Mouse (Mus musculus) heart, postnatal 36 days (tissue): ENCODE data around the gene Pbp2. TPM values are rescaled to one million over a fixed set of nuclear protein-coding genes. Genes with fewer than 3 reads are reported as not detected.

Experiments
- DNase-seq, 2 experiments: peaks; one replicate each; pipeline ENCODE4 v3.0.0; 2021 to 2022
- intact Hi-C: fragments of 180-260 bp; cut with DNase I; formaldehyde crosslinking; loops from one replicate; pipeline ENCODE4 v1.15.1; 2025
- total RNA-seq, 2 experiments: library from RNA; stranded (reverse); gene quantifications; 2 replicates each; pipeline ENCODE4 v1.2.3; 2021

The Pbp2 gene
- total RNA-seq, 2 experiments from 2014 or later: not detected

DNA sequence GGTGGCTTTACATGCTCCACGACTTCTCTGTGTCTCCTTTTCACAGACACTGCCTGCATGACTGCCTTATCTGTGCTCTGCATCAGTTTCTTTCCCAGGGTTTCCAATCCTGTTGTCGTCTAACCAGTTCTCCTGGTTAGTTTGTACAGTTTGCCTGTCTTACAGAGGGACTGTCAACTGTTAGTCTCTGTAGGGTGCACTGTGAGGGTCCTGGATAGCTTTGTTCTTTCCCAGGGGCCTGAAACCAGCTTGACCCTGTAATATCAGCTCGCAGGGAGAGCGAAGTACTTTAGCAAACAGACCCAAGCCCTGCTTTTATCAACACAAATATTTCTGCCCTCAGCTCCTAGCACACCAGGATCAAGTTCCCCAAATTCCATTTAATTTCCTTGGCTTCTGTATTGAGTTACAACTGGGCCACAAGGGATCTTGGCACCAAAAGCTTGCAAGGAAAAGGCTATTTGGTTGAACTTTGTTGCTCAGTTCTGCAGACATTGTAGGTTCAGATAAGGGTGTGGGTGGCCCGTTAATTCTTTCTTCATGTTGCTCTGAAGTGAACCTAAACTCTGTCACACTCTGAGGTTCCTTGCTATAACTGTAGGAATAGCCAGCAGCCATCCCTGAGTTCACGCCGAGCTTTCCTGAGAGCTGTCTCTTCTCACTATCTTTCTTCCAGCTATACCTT lies 5.5 kb downstream of the Pbp2 start:
- intact Hi-C loops: no loop called here
- no peak for DNase-seq

DNA sequence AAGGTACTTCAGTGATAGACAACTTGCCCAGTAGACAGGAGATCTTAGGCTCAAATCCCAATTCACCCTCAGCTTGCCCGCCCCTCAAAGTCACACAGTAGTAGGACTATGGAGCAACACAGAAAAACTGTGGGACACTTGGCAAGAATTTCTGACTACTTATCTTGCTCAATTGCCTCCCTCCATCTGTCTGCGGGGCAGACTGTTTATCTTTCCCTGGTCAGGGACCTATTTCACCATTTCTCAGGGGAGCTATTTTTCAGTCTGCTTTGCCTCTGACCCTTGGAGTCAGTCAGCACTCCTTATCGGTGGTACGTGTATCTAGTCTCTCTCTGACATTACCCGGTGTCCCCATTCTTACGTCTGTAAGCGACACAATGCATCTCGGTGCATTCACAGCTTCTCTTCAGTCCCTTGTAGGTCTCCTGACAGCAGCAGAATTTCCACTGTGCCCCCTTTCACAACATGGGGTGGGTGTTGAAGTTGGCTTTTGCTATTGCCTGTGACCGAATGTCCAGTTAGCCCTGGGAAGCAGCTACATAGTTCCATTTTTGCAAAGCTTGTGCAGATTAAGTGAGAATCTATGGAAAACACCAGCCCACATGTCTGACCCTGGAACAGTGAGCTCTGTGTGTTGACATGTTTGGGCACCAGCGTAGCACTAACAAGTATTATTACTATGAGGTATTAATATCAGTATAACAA lies 7.6 kb downstream of the Pbp2 start:
- intact Hi-C loops: no loop called here
- no peak for DNase-seq

- no peak for DNase-seq
- intact Hi-C loops: no loop called here
These were observed 9.7 kb downstream of the Pbp2 start for GRCm38 (mm10) chr6:135300469-135300868.

GRCm38 (mm10) chr6:135299024-135299550 lies 11.1 kb downstream of the Pbp2 start:
- intact Hi-C loops: loop anchor here (5.0 kb wide), 1 partner anchor 78 kb away; no protein-coding TSS in a partner anchor

DNA sequence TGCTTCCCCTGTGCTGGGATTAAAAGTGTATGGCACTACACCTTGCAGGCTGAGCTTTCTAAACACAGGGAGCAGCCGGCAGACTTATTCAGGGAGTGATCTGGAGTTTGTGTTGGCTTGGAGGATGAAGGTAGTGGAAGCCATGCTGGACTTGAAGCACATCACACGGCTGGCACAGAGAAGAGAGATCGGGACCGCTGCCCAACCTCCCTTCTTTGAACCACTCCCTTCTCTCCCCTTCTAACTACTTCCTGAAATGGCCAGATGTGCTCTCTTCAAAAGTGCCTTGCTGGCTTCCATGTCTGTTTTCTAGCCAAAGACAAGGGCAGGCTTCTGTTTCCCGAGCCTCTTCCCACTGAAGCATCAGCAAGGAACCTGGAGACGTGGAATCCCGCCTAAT lies 12.6 kb downstream of the Pbp2 start:
- intact Hi-C loops: loop anchor here (5.0 kb wide), 1 partner anchor 80 kb away; no protein-coding TSS in a partner anchor

More at GRCm38 (mm10) chr6:135299024-135299550, 11.1 kb downstream of the Pbp2 start:
- no peak for DNase-seq

DNA sequence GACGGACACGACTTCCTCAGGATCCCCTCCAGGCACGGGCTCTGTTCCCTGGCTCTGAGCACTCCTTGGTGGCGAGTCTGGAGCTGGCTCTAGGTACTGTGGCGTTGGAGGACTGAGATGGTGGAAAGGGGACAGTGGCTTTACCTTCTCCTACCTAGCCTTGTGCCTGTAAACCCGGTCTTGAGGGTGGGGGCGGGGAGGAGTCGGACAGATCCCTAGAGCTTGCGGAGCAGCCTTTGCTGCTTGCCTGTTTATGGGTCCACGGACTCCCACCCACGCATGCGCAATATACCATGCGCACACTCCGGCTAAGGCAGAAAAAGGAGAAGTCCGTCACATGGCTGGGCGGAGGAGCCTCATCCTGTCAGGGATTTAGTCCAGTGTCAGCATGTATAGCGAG lies 13.9 kb downstream of the Pbp2 start:
- intact Hi-C loops: loop anchor here (5.0 kb wide), 1 partner anchor 81 kb away; no protein-coding TSS in a partner anchor
- peak; percentile 35 to 39 for DNase-seq

More for the DNA sequence above, 12.6 kb downstream of the Pbp2 start:
- peak in 1 of 2 experiments; percentile 24 for DNase-seq

DNA sequence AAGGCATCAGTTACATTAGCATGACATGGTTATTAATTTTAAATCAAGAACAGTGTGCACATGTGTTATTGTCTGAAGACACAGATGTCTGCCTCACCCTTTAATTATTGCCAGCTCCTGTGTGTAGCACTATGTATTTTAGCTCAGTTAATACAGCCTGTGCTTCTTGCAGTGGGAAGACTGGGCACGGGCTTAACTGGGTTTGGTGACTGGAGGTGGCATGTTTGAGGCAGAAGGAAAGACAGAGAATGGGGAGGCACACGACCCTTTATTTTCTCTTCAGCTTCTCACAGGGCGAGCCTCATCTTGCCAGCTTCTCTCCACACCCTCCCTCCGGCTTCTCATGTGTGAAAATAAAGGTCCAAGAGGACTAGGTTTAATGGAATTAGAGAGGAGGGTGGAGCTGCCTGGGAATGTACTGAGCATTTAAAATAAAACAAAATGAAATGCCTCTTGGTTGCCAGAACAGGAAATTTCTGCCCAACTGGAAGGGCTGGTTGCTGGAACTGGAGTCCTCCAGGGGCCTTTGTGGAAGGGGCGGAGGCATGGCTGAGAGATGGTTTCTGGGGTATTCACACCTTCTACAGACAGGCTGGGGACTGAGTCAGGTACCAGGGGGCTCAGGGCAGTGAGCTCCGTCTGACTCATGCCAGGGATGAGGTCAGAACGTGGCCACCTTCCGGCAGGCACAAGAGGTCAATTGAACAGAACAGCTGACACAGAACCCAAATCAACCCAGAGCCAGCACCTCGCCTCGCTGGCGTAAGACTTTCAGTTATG lies 14.9 kb downstream of the Pbp2 start:
- intact Hi-C loops: loop anchor here (5.0 kb wide), 1 partner anchor 82 kb away; no protein-coding TSS in a partner anchor

DNA sequence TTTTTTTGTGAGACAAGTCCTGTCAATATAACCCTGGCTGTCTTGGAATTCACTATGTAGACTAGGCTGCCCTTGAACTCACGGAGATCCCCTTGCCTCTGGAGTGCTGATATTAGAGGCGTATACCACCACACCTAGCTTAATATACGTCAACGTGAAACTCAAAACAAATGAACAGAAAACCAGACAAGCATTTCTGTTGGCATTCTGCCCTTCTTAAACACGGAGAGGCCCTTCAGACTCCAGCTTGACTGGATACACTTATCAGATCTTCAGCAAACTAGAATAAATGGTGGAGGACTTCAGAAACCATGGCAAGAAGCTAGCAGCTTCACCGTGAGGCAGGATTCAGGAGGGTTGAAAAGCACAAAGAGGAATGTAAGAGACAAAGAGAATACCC lies 16.1 kb downstream of the Pbp2 start:
- DNase-seq: no peak
- intact Hi-C loops: no loop called here

More for the DNA sequence above, 14.9 kb downstream of the Pbp2 start:
- DNase-seq: peak in 1 of 2 experiments; percentile 18

DNA sequence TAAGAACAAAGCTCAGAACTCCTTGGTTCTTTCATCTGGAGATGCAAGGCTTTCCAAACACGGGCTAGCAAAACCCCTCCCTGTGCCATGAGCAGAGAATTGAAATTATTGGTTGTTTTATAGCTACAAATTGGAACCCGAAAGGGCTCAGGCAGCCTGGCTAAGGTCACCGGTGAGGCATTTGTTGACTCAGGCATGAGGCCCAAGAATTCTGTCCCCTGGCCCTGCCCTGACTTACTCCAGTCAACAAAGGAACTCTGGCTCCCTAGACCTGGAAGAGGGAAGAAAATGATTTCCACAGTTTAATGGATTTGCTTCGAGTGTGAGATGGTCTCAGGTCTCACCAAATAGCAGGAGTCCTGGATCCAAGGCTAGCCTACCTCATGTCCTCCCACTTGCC lies 17.8 kb downstream of the Pbp2 start:
- intact Hi-C loops: no loop called here
- DNase-seq: no peak

DNA sequence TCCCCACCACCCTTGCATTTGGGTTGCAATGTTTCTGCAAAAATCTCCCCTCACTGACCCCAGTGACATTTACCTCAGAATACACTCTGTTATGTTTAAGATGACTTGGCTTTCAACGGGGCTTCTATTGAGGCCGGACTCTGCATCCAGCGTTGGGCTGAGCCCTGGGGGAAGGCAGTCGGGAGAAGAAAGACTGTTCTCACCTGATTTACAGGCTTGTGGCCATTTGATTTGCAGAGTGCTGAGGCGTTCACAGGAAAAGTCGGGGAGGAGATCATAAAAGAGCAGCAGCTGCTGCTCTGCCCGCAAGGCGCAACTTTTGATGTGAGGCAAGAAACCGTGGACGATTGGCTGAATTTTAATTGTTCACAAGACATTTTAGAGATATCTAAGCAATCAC lies 30.3 kb downstream of the Pbp2 start:
- intact Hi-C loops: no loop called here

GRCm38 (mm10) chr6:135279286-135279685 lies 30.9 kb downstream of the Pbp2 start:
- intact Hi-C loops: no loop called here
- DNase-seq: no peak

More for the DNA sequence above, 30.3 kb downstream of the Pbp2 start:
- no peak for DNase-seq

GRCm38 (mm10) chr6:135278302-135278701 lies 31.9 kb downstream of the Pbp2 start:
- DNase-seq: no peak
- intact Hi-C loops: no loop called here

- DNase-seq: no peak
- intact Hi-C loops: no loop called here
These were observed 33.5 kb downstream of the Pbp2 start for GRCm38 (mm10) chr6:135276474-135277295.

GRCm38 (mm10) chr6:135275231-135275630 lies 35.0 kb downstream of the Pbp2 start:
- intact Hi-C loops: no loop called here
- DNase-seq: no peak

DNA sequence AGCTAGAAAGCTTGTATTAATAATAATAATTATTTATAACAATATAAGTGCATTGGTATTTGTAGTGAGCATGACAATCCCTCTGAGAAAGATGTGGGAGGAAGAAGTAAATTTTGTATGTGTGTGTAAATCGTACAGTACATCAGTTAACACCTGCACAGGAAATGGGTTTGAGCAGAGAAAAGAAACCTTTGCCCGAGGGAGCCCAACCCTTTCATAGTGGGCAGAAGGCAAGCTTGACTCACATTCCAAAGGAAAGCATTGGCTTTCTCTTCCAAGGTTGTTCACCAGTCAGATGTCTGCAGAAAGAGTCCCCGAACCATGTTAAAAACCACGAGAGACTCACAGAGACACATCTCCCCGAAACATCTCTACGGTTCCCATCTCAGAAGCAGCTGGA lies 37.1 kb downstream of the Pbp2 start:
- no peak for DNase-seq
- intact Hi-C loops: no loop called here

GRCm38 (mm10) chr6:135271761-135272160 lies 38.4 kb downstream of the Pbp2 start:
- intact Hi-C loops: no loop called here
- DNase-seq: no peak

DNA sequence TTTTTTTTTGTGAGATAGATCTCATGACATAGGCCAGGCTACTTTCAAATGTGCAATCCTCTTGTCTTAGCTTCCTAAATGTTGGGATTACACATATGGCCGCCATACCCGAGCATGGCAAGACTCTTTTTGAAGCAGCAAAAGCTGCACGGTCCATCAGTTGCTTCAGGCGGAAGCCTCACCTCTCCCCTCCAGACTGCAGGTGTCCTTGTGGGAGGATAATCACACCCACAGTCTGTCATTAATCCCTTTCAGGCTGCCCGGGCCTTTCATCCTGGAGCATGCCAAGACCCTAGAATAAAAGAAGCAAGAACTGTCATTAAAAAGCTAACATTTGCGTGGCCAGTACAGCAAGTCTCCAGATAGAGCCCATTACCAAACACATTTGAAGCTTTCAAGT lies 40.6 kb downstream of the Pbp2 start:
- intact Hi-C loops: no loop called here
- no peak for DNase-seq

DNA sequence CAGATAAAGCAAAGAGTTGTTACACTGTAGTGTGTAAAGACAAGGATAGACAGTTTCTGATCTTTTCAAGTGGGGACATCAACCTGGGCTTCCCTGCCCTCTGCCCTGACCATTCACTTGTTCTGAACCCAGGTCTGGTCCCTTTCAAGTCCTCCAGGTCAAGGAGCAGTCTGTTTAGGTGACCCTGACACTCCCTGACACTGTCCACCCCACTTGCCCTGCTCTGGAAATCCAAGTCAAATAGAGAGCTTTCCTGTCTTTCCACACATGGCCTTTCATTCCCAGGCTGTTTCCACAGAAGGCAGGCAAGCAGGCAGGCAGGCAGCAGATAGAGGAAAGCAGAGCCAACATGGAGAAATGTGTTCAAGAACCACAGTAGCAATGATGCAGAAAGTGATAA lies 41.8 kb downstream of the Pbp2 start:
- intact Hi-C loops: no loop called here
- no peak for DNase-seq

DNA sequence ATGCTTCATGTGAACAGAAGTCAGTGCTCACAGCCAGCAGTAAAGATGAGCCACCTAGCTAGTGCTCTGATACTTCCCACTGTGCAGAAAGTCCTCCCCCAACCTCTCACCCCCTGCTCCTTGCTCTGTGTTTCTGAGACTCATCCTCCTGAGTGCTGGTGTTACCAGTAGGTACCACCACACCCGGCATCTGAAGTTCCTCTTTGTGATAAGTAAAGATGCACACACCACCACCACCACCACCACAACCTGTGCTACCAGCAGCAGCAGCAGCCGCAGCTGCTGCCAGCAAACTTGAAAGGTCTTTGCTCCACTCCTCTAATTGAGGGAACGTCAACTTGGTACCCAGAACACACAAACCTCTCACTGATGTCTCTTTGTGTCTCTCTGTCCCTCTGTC lies 43.0 kb downstream of the Pbp2 start:
- intact Hi-C loops: no loop called here
- DNase-seq: no peak

- intact Hi-C loops: no loop called here
- no peak for DNase-seq
These were observed 44.1 kb downstream of the Pbp2 start for GRCm38 (mm10) chr6:135266056-135266455.
